Mouse (Mus musculus) E14TG2a.4 (cell line): ENCODE measurements around the gene Sulf2.

ENCODE experiments used
- CTCF ChIP-seq: conservative IDR thresholded peaks from 2 replicates; pipeline ENCODE4 v1.5.1; 2014; ENCODE audit warnings: low read length
- POU5F1 ChIP-seq: IDR thresholded peaks from 2 replicates; pipeline ENCODE4 v1.6.1; 2014; ENCODE audit warnings: low read length, borderline replicate concordance

- TF ChIP-seq CTCF (no peak), POU5F1 (no peak)
Observed at GRCm38 (mm10) chr2:166024621-166025020, 130.8 kb downstream of the Sulf2 start.
